Mouse (Mus musculus) naive thymus-derived CD4-positive, alpha-beta T cell, adult 2 months (primary cell): Measurements from ENCODE around the gene Bckdhb.
A peak's percentile ranks its signal among the peaks of the same experiment; 100 is the strongest.
"Not testable (repeated sequence)": the region's sequence is repeated elsewhere in the genome, so short reads cannot be mapped to it uniquely, and the experiment has no call there.

Experiments used
- DNase-seq: peaks from one replicate; pipeline ENCODE4 v3.0.0-alpha.2; 2011; ENCODE audit warnings: low read depth

The Bckdhb gene

GRCm38 (mm10) chr9:83924878-83925687, at the start of gene Bckdhb:
Gene Bckdhb (plus strand): TSS chr9:83925145.
- DNase-seq = peak; percentile 96

DNA sequence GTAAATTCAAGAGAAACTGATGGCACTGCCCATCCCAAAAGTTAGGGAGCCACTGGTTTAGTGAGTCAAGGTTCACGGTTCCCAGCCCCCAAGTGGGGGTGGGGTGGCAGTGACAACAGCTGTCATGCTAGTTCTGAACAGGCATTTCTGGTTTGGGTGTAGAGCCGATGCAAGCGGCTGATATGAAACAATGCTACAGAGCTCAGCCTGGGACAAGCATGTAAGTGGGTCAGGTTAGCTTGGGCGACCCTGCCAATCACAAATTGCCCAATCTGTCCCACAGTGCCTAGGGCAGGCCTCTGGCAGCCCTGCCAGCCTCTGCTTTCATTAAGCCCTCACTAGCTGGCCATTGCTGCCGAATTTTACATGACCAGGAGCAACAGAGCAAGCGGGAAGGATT, 42.8 kb upstream of the Bckdhb start:
- no peak for DNase-seq

- peak; percentile 4 for DNase-seq
These were observed 38.8 kb upstream of the Bckdhb start for GRCm38 (mm10) chr9:83886149-83886548.

- DNase-seq = no peak
These were observed 36.7 kb upstream of the Bckdhb start for GRCm38 (mm10) chr9:83888214-83888613.

- peak; percentile 57 for DNase-seq
These were observed 31.9 kb upstream of the Bckdhb start for GRCm38 (mm10) chr9:83893073-83893472.

GRCm38 (mm10) chr9:83893767-83894330, 31.1 kb upstream of the Bckdhb start:
- DNase-seq = peak; percentile 3

DNA sequence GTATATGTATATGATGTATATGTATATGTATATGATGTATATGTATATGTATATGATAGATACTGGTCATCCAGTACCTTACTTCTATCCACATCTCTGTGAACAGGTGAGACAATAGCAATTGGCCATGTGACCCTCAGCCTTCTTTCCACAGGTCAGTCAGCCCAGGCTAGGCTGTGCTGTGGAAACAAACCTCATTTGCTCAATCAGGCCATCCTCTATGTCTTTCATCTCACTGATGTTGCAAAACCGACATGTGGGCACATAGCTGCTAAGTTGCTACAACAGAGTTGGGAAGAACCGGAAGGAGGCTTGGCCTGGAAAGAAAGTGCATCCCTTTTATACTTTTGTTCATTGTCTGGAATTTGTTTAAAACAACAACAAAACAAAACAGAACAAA, 22.9 kb upstream of the Bckdhb start:
- no peak for DNase-seq

GRCm38 (mm10) chr9:83905820-83906219, 19.1 kb upstream of the Bckdhb start:
- DNase-seq = peak; percentile 36

DNA sequence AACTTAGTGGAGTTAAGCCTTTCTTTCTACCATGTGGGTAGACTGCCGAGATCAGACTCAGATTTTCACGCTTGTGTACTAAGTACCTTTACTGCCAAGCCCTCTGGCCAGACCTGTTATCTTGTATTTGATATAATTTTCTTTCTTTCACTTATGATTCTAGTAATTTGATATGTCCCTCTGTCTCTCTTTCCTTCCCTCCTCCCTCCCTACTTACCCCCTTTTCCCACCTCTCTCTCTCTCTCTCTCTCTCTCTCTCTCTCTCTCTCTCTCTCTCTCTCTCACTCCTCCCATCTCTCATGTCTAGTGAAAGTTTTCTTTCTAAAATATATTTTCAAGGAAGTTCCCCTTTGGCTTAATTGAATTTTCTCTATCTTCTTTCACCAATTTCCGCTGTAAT, 17.9 kb upstream of the Bckdhb start:
- no peak for DNase-seq

GRCm38 (mm10) chr9:83909836-83910235, 15.1 kb upstream of the Bckdhb start:
- DNase-seq = no peak

DNA sequence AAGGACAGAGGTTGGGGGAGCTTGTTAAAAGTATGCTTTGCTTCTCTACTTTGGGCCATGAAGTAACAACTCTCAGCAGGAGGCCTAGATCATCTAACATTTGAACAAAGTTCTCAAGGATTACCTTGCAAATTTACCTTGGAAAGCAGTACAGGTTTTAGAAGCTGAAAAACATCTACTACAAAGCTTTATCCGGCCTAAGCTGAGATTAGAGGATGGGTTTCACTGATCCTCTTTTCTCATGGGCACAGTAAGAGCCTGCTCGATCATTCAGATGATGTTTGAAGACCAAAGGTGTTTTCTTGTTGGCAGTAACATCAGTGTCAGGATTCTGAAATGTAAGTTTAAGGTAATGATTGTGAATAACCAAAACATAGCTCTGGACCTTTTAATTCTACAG, 14.0 kb upstream of the Bckdhb start:
- no peak for DNase-seq

- DNase-seq = no peak
These were observed 2.9 kb upstream of the Bckdhb start for GRCm38 (mm10) chr9:83922076-83922475.

GRCm38 (mm10) chr9:83924356-83924755, 589 bp upstream of the Bckdhb start:
- no peak for DNase-seq

DNA sequence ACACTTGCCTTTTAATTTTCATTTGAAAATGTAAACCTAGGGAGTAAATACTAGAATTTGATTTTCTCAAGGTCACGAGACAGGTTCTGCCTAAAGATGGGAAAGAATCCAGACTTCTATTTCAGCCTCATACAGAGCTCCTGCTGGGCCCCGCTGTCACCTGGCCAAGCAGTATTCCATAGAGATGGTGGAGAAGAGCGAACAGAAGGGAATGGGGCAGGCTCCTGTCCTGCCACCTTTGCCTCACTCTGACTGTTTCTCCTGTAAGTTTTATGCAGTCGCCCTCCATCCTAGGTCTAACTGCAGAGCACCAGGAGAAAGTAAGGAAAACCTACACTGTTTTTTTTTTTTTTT, 720 bp downstream of the Bckdhb start:
- no peak for DNase-seq

- DNase-seq = no peak
These were observed 1.4 kb downstream of the Bckdhb start for GRCm38 (mm10) chr9:83926302-83926701.

GRCm38 (mm10) chr9:83939501-83939900, 14.6 kb downstream of the Bckdhb start:
- DNase-seq = not testable (repeated sequence)

GRCm38 (mm10) chr9:83940016-83940415, 15.1 kb downstream of the Bckdhb start:
- DNase-seq = no peak

DNA sequence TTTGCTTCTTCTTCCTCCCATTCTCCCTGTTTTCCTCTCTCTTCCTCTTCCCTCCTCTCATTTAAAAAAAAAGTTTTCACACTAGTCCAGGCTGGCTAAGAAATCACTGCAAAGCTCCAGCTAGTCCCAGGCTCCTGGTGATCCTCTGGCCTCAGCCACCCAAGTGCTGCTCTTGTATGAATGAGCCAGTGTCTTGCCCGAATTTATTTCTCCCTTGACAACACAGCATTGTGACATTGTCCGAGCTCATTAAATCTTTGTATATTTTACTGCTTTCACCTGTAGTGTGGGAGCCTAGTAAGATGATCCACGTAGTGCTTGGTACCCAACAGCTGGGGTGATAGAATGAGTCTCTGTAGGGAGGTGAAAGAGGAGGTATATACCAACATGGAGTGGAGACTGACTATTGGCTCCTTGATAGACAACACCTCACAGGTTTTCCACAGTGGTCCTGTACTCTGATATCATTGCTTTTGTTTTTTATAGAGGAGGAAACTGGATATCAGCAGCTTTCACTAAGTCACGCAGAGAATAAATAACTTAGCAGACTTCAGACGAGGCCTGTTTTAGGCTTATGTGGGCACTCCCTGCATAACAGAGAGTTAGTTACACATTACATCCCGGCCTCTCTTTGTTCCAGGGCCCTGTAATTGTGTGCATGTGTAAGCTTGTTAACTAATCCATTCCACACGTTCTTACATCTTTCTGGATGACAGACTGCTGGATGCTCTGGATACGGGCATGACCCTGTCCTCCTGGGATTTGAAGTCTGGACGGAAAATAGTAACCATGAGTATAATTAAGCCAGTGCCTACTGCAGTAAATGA, 15.8 kb downstream of the Bckdhb start:
- DNase-seq = no peak

- DNase-seq = no peak
These were observed 26.4 kb downstream of the Bckdhb start for GRCm38 (mm10) chr9:83951336-83951735.

DNA sequence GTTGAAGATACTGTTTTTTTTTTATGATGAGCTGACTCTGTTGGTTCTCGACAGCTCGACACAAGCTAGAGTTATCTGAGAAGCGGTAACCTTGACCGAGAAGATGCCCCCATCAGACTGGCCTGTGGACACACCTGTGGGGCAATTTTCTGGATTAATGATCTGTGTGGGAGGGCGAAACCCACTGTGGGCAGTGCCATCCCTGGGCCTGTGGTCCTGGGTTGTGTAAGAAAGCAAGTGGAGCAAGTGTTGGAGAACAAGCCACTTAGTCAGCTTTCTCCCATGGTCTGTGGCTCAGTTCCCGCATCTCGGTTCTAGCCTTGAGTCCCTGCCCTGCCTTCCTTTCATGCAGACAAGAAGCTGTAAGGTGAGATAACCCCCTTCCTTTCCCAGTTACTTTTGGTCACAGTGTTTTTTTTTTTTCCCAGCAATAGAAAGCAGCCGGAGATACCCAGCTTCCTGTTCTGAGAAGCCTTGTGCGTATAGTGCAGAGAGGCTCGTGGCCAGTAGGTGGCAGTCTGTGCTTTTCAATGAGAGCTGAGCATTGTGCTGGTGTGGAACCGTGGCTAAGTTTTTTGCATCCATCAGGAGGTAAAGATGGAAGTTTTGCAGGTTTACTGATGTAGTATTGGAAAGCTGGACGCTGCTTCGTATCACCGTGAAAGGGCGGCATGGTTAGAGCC, 31.8 kb downstream of the Bckdhb start:
- peak; percentile 74 for DNase-seq

DNA sequence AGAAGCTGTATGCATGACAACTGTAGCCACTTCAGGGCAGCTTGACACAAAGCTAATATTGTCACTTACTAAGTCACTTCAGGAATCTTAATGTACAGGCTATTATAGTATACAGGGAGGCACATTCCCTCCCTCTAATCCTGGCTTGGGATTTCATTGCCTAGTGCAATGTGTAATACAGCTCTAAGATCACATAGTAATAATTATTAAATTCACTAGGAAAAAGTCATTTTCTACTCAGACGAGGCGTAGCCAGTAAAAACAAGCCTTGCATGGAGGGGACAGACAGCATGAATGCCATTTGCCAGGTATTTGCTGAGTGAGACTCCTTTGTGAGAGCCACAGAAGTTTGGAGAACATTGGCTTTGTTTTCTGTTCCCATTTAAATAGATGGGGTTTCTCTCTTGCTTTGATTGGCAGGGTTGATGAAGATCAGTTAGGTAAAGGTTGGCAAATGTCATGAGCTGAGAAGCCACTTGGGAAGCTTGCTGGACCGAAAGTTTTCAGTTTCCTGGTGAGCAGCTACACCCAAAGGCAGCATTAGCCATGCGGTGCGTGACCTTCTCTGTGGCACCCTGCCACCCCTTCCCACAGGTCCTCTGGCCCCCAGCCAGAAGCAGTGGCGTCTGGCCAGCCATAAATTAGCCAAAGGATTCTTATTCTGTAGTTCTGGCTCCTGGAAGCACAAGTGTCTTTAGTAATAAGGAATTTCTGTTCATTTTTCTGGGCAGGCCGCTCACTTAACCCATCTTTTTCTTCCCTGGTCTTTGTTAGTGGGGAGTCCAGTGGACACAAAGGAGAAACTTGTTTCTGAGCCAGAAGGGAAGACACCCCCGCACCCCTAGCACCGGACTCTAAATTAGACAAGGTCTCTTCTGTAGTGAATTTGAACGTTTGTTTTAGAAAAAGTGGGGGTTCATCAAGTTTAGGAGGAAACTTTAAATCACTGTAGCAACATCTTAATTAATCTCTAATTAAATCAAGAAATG, 37.4 kb downstream of the Bckdhb start:
- no peak for DNase-seq
